Mouse (Mus musculus): Measurements from ENCODE around the gene Prkci. TPM values are rescaled to one million over a fixed set of nuclear protein-coding genes. Genes with fewer than 3 reads are reported as not detected.

Prkci gene
- total and polyA plus RNA-seq, 3 experiments = 4.8 to 37.8 (median 24.4) TPM

DNA sequence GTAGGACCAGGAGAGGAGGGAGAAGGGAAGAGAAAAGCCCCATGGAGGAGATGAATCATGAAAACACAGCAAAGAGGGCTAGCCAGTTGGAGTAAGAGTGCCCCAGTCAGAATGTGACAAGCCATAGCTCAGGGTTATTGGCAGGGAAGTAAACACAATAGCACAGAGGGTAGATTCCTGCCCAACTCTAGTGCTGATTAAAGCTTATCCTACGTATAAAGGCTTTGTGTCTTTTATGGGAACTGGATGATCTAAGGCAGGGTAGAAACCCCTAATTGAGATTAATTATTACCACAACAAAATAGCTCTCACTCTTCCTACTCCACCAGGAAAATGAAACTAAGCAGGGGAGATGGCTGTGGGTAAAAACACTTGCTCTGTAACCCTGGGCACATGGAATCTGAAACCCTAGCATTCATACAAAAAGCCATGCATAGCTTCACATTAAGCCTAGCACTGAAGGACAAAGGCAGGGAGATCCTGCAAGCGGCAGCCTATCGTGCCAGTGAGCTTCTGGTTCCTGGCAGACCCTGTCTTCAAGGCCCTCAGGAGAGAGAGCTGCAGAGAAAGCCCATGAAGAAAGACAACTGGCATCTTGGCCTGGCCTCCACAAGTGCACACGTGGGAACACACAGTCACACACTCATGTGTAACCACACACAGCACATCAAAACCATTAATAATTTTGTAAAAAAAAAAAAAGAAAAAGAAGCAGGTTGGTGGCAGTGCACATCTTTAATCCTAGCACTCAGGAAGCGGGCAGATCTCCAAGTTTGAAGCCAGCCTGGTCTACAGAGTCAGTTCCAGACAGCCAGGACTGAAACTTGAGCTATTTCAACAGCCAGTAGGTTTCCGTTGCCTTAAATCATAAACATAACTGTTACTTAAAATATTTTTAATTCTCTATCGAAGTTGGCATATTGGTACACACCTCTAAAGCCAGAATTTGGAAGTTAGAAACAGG lies 35.4 kb upstream of the Prkci start:
- peaks cover 88% of the 10 kb centered on the region for H3K36me3 ChIP-seq (replicated peaks)
- DNase-seq (ENCODE audit: low spot score) = no peak
- H3K27me3 ChIP-seq (ENCODE audit: insufficient read depth, low read length) = no peaks in the 10 kb centered on the region
- no peaks in the 10 kb centered on the region for H3K9me3 ChIP-seq (replicated peaks)
- ATAC-seq (ENCODE audit: extremely low read depth, insufficient number of reproducible peaks, low FRiP score, poor library complexity, severe bottlenecking) = no peak
- H3K4me3 ChIP-seq (ENCODE audit: low read depth, low read length) = no peak overlapping the region
- no peak for TF ChIP-seq GATA1 (IDR thresholded peaks at IDR 0.05; ENCODE audit: borderline replicate concordance, low read length)
- no peak for TF ChIP-seq GATA2 (IDR thresholded peaks at IDR 0.05; ENCODE audit: borderline replicate concordance, low read depth, low read length)
- no peak for TF ChIP-seq POLR2AphosphoS5 (IDR thresholded peaks at IDR 0.05; ENCODE audit: insufficient replicate concordance, low read depth, low read length)
- no peak for TF ChIP-seq CTCF (IDR thresholded peaks at IDR 0.05; ENCODE audit: low read depth, low read length)
- TF ChIP-seq TAL1 (conservative IDR thresholded peaks at IDR 0.05; ENCODE audit: low read depth, low read length) = no peak
- H3K4me1 ChIP-seq (ENCODE audit: insufficient read depth, low read depth, low read length) = peaks cover 3% of the 10 kb centered on the region; the same call in 1 of the 2 replicates

- peaks cover 16% of the 10 kb centered on the region for H3K4me1 ChIP-seq (ENCODE audit: insufficient read depth, low read depth, low read length)
- no peaks in the 10 kb centered on the region for H3K27me3 ChIP-seq (ENCODE audit: insufficient read depth, low read length)
- ATAC-seq (ENCODE audit: extremely low read depth, insufficient number of reproducible peaks, low FRiP score, poor library complexity, severe bottlenecking) (no peak), DNase-seq (ENCODE audit: low spot score) (no peak)
- H3K4me3 ChIP-seq (ENCODE audit: low read depth, low read length) = no peak overlapping the region
- TF ChIP-seq GATA2 (IDR thresholded peaks at IDR 0.05; ENCODE audit: borderline replicate concordance, low read depth, low read length) (no peak), CTCF (IDR thresholded peaks at IDR 0.05; ENCODE audit: low read depth, low read length) (no peak), POLR2AphosphoS5 (IDR thresholded peaks at IDR 0.05; ENCODE audit: insufficient replicate concordance, low read depth, low read length) (no peak), GATA1 (IDR thresholded peaks at IDR 0.05; ENCODE audit: borderline replicate concordance, low read length) (no peak), TAL1 (conservative IDR thresholded peaks at IDR 0.05; ENCODE audit: low read depth, low read length) (no peak)
- H3K9me3 ChIP-seq (replicated peaks) = no peaks in the 10 kb centered on the region
- H3K36me3 ChIP-seq (replicated peaks) = peaks cover 79% of the 10 kb centered on the region
These were observed 32.4 kb upstream of the Prkci start for GRCm38 (mm10) chr3:30963100-30963499.

DNA sequence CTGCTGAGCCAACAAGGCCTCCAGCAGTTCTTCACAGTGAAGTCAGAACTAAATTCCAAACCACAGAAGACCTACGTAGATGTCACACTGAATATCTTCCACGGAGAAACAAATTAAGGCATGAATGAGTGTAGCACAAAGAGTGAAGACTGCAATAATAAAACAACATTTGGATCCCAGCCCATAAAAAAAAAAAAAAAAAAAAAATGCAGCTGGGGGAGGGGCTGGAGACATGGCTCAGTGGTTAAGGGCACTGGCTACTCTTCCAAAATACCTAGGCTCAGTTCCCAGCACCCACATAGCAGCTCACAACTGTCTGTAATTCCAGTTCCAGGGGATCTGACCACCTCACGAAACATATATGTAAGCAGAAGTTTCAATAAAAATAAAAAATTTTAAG lies 31.3 kb upstream of the Prkci start:
- DNase-seq (ENCODE audit: low spot score) = no peak
- Histone ChIP-seq H3K27me3 (ENCODE audit: insufficient read depth, low read length) (no peaks in the 10 kb centered on the region), H3K4me1 (ENCODE audit: insufficient read depth, low read depth, low read length) (peaks cover 21% of the 10 kb centered on the region), H3K9me3 (replicated peaks) (no peaks in the 10 kb centered on the region), H3K4me3 (ENCODE audit: low read depth, low read length) (no peak overlapping the region), H3K36me3 (replicated peaks) (peaks cover 68% of the 10 kb centered on the region)
- no peak for ATAC-seq (ENCODE audit: extremely low read depth, insufficient number of reproducible peaks, low FRiP score, poor library complexity, severe bottlenecking)
- TF ChIP-seq TAL1 (conservative IDR thresholded peaks at IDR 0.05; ENCODE audit: low read depth, low read length) (no peak), GATA1 (IDR thresholded peaks at IDR 0.05; ENCODE audit: borderline replicate concordance, low read length) (no peak), GATA2 (IDR thresholded peaks at IDR 0.05; ENCODE audit: borderline replicate concordance, low read depth, low read length) (no peak), POLR2AphosphoS5 (IDR thresholded peaks at IDR 0.05; ENCODE audit: insufficient replicate concordance, low read depth, low read length) (no peak), CTCF (IDR thresholded peaks at IDR 0.05; ENCODE audit: low read depth, low read length) (no peak)

GRCm38 (mm10) chr3:30965644-30966043 lies 29.9 kb upstream of the Prkci start:
- H3K27me3 ChIP-seq (ENCODE audit: insufficient read depth, low read length) = no peaks in the 10 kb centered on the region
- TF ChIP-seq POLR2AphosphoS5 (IDR thresholded peaks at IDR 0.05; ENCODE audit: insufficient replicate concordance, low read depth, low read length) (no peak), GATA2 (IDR thresholded peaks at IDR 0.05; ENCODE audit: borderline replicate concordance, low read depth, low read length) (no peak), CTCF (IDR thresholded peaks at IDR 0.05; ENCODE audit: low read depth, low read length) (no peak), TAL1 (conservative IDR thresholded peaks at IDR 0.05; ENCODE audit: low read depth, low read length) (no peak), GATA1 (IDR thresholded peaks at IDR 0.05; ENCODE audit: borderline replicate concordance, low read length) (no peak)
- ATAC-seq (ENCODE audit: extremely low read depth, insufficient number of reproducible peaks, low FRiP score, poor library complexity, severe bottlenecking) (no peak), DNase-seq (ENCODE audit: low spot score) (no peak)
- H3K9me3 ChIP-seq (replicated peaks) = no peaks in the 10 kb centered on the region
- peaks cover 54% of the 10 kb centered on the region for H3K36me3 ChIP-seq (replicated peaks)
- H3K4me1 ChIP-seq (ENCODE audit: insufficient read depth, low read depth, low read length) = peaks cover 32% of the 10 kb centered on the region
- H3K4me3 ChIP-seq (ENCODE audit: low read depth, low read length) = no peak overlapping the region

GRCm38 (mm10) chr3:30968531-30969092 lies 26.9 kb upstream of the Prkci start:
- ATAC-seq (ENCODE audit: extremely low read depth, insufficient number of reproducible peaks, low FRiP score, poor library complexity, severe bottlenecking) = 0 out of 2 replicates have a peak, but pooled peaks have one; percentile 43
- TF ChIP-seq GATA2 (IDR thresholded peaks at IDR 0.05; ENCODE audit: borderline replicate concordance, low read depth, low read length) (no peak), POLR2AphosphoS5 (IDR thresholded peaks at IDR 0.05; ENCODE audit: insufficient replicate concordance, low read depth, low read length) (no peak), CTCF (IDR thresholded peaks at IDR 0.05; ENCODE audit: low read depth, low read length) (no peak), TAL1 (conservative IDR thresholded peaks at IDR 0.05; ENCODE audit: low read depth, low read length) (no peak), GATA1 (IDR thresholded peaks at IDR 0.05; ENCODE audit: borderline replicate concordance, low read length) (no peak)

GRCm38 (mm10) chr3:30969104-30969581 lies 26.4 kb upstream of the Prkci start, which contains the start of gene Phc3:
Phc3 (minus strand) TSS chr3:30969415.
- DNase-seq (ENCODE audit: low spot score) (peak; percentile 90), ATAC-seq (ENCODE audit: extremely low read depth, insufficient number of reproducible peaks, low FRiP score, poor library complexity, severe bottlenecking) (peak; percentile 58)
- H3K36me3 ChIP-seq (replicated peaks) = peaks cover 24% of the 10 kb centered on the region
- peaks cover 37% of the 10 kb centered on the region for H3K4me1 ChIP-seq (ENCODE audit: insufficient read depth, low read depth, low read length)
- no peak for TF ChIP-seq POLR2AphosphoS5 (IDR thresholded peaks at IDR 0.05; ENCODE audit: insufficient replicate concordance, low read depth, low read length)
- no peak for TF ChIP-seq CTCF (IDR thresholded peaks at IDR 0.05; ENCODE audit: low read depth, low read length)
- no peak for TF ChIP-seq GATA1 (IDR thresholded peaks at IDR 0.05; ENCODE audit: borderline replicate concordance, low read length)
- no peak for TF ChIP-seq GATA2 (IDR thresholded peaks at IDR 0.05; ENCODE audit: borderline replicate concordance, low read depth, low read length)
- TF ChIP-seq TAL1 (conservative IDR thresholded peaks at IDR 0.05; ENCODE audit: low read depth, low read length) = no peak
- H3K27me3 ChIP-seq (ENCODE audit: insufficient read depth, low read length) = no peaks in the 10 kb centered on the region
- peak within 1 kb of the TSS; percentile 100 for H3K4me3 ChIP-seq (ENCODE audit: low read depth, low read length)
- no peaks in the 10 kb centered on the region for H3K9me3 ChIP-seq (replicated peaks)

More at GRCm38 (mm10) chr3:30968531-30969092, 26.9 kb upstream of the Prkci start:
- DNase-seq (ENCODE audit: low spot score) = peak; percentile 26
- Histone ChIP-seq H3K36me3 (replicated peaks) (peaks cover 29% of the 10 kb centered on the region), H3K9me3 (replicated peaks) (no peaks in the 10 kb centered on the region), H3K4me1 (ENCODE audit: insufficient read depth, low read depth, low read length) (peaks cover 37% of the 10 kb centered on the region), H3K4me3 (ENCODE audit: low read depth, low read length) (peak overlapping the region; percentile 100), H3K27me3 (ENCODE audit: insufficient read depth, low read length) (no peaks in the 10 kb centered on the region)

All from G1E (cell line).